Mouse (Mus musculus) hindbrain, embryonic 10.5 days (tissue): Measurements from ENCODE around the gene Inpp5k. TPM values are rescaled to one million over a fixed set of nuclear protein-coding genes. Genes with fewer than 3 reads are reported as not detected.
A peak's percentile ranks its signal among the peaks of the same experiment; 100 is the strongest.
"Not testable (repeated sequence)": the region's sequence is repeated elsewhere in the genome, so short reads cannot be mapped to it uniquely, and the experiment has no call there.

Experiments used
- DNase-seq: peaks from one replicate; pipeline ENCODE4 v3.0.0-alpha.2; 2017; ENCODE audit warnings: low spot score
- H3K27ac ChIP-seq: fragments of 300-500 bp; sonication (generic); 2 replicates; pipeline ENCODE4 v1.5.1; 2016; ENCODE audit warnings: mild to moderate bottlenecking, moderate library complexity
- H3K27me3 ChIP-seq: fragments of 300-500 bp; sonication (generic); 2 replicates; pipeline ENCODE4 v1.6.1; 2016; ENCODE audit warnings: mild to moderate bottlenecking; ENCODE audit not compliant: poor library complexity, insufficient read depth, severe bottlenecking
- H3K36me3 ChIP-seq: fragments of 300-500 bp; sonication (generic); 2 replicates; pipeline ENCODE4 v1.6.1; 2016; ENCODE audit warnings: mild to moderate bottlenecking, moderate library complexity
- H3K4me1 ChIP-seq: fragments of 300-500 bp; sonication (generic); replicated peaks from 2 replicates; pipeline ENCODE4 v1.6.1; 2016; ENCODE audit warnings: mild to moderate bottlenecking
- H3K4me3 ChIP-seq: fragments of 300-500 bp; sonication (generic); 2 replicates; pipeline ENCODE4 v1.5.1; 2016; ENCODE audit warnings: mild to moderate bottlenecking, moderate library complexity
- H3K9me3 ChIP-seq: fragments of 300-500 bp; sonication (generic); 2 replicates; pipeline ENCODE4 v1.6.1; 2016; ENCODE audit warnings: mild to moderate bottlenecking, moderate library complexity
- WGBS: fragments of 180-500 bp; shearing (Covaris S2); methylation state at CpG from one replicate; pipeline ENCODE4 v1.1.7; 2016; 5-methylcytosine and 5-hydroxymethylcytosine counted together
- polyA plus RNA-seq: library from polyadenylated mRNA; unstranded; fragments of >200 nt; fragmentation: Nextera tagmentation; extraction: Ambion mirVana; gene quantifications from 2 replicates; pipeline ENCODE4 v1.2.1, GENCODE M21; 2016

The Inpp5k gene
- polyA plus RNA-seq, 1 experiment from 2014 or later = 24.9 TPM

GRCm38 (mm10) chr11:75677881-75678746 lies 47.3 kb downstream of the Inpp5k start:
- Histone ChIP-seq H3K27me3 (no peaks in the 10 kb centered on the region), H3K27ac (peak overlapping the region; percentile 97), H3K4me1 (peaks cover 18% of the 10 kb centered on the region), H3K4me3 (peak overlapping the region; percentile 100), H3K36me3 (peaks cover 17% of the 10 kb centered on the region), H3K9me3 (no peaks in the 10 kb centered on the region)
- DNase-seq = no peak
- 92% methylated on average over 3 of the region's 3 CpGs for WGBS

- Histone ChIP-seq H3K27ac (peak within 1 kb of the TSS; percentile 97), H3K4me1 (peaks cover 18% of the 10 kb centered on the region), H3K36me3 (peaks cover 18% of the 10 kb centered on the region), H3K4me3 (peak within 1 kb of the TSS; percentile 100), H3K9me3 (no peaks in the 10 kb centered on the region), H3K27me3 (no peaks in the 10 kb centered on the region)
- WGBS = under 1% methylated on average over 55 of the region's 55 CpGs
- DNase-seq = peak; percentile 98
These were observed 48.1 kb downstream of the Inpp5k start, which contains the start of gene Crk for GRCm38 (mm10) chr11:75678747-75679438. Gene Crk, plus strand, starts transcription at chr11:75679259.

- Histone ChIP-seq H3K27ac (peak overlapping the region; percentile 97), H3K27me3 (no peaks in the 10 kb centered on the region), H3K4me3 (peak overlapping the region; percentile 100), H3K9me3 (no peaks in the 10 kb centered on the region), H3K4me1 (peaks cover 18% of the 10 kb centered on the region), H3K36me3 (peaks cover 25% of the 10 kb centered on the region)
- no peak for DNase-seq
- WGBS = under 1% methylated on average over 43 of the region's 43 CpGs
These were observed 48.8 kb downstream of the Inpp5k start for GRCm38 (mm10) chr11:75679439-75680171.

GRCm38 (mm10) chr11:75684462-75684861 lies 53.7 kb downstream of the Inpp5k start:
- no peaks in the 10 kb centered on the region for H3K9me3 ChIP-seq
- 95% methylated on average over 5 of the region's 5 CpGs for WGBS
- H3K36me3 ChIP-seq = peaks cover 50% of the 10 kb centered on the region
- no peak overlapping the region for H3K27ac ChIP-seq
- H3K4me1 ChIP-seq = peaks cover 13% of the 10 kb centered on the region
- H3K4me3 ChIP-seq = no peak overlapping the region
- no peak for DNase-seq
- no peaks in the 10 kb centered on the region for H3K27me3 ChIP-seq

DNA sequence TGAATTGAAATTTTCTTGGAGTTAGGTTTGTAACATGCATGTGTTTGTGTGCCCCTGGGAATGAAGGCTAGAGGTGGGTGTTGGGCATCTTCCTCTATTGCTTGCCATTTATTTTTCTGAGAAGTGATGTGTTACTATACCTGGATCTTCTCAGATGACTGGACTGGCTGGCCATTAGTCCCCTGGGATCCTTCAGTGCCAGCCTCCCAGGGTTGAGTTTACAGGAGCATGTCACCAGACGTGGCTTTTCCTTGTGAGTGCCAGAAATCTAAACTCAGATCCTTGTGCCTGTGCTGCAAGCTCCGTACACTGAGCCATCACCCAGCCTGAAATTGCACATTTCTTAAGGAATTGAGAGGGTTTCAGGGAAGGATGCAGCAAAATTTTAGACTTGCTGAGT lies 54.2 kb downstream of the Inpp5k start:
- Histone ChIP-seq H3K27ac (no peak overlapping the region), H3K27me3 (no peaks in the 10 kb centered on the region), H3K4me1 (peaks cover 13% of the 10 kb centered on the region), H3K9me3 (no peaks in the 10 kb centered on the region), H3K4me3 (no peak overlapping the region), H3K36me3 (peaks cover 55% of the 10 kb centered on the region)
- 88% methylated on average over 2 of the region's 2 CpGs for WGBS
- DNase-seq = no peak

GRCm38 (mm10) chr11:75687343-75687993 lies 56.7 kb downstream of the Inpp5k start:
- Histone ChIP-seq H3K36me3 (peaks cover 73% of the 10 kb centered on the region), H3K27ac (no peak overlapping the region)

GRCm38 (mm10) chr11:75688132-75688531 lies 57.3 kb downstream of the Inpp5k start:
- WGBS = 89% methylated on average over 2 of the region's 2 CpGs
- peaks cover 73% of the 10 kb centered on the region for H3K36me3 ChIP-seq
- no peak overlapping the region for H3K4me3 ChIP-seq
- DNase-seq = no peak
- no peak overlapping the region for H3K27ac ChIP-seq
- H3K9me3 ChIP-seq = no peaks in the 10 kb centered on the region
- H3K27me3 ChIP-seq = no peaks in the 10 kb centered on the region
- no peaks in the 10 kb centered on the region for H3K4me1 ChIP-seq

More at GRCm38 (mm10) chr11:75687343-75687993, 56.7 kb downstream of the Inpp5k start:
- Histone ChIP-seq H3K9me3 (no peaks in the 10 kb centered on the region), H3K27me3 (no peaks in the 10 kb centered on the region), H3K4me3 (no peak overlapping the region), H3K4me1 (no peaks in the 10 kb centered on the region)
- no peak for DNase-seq
- 91% methylated on average over 2 of the region's 2 CpGs for WGBS

DNA sequence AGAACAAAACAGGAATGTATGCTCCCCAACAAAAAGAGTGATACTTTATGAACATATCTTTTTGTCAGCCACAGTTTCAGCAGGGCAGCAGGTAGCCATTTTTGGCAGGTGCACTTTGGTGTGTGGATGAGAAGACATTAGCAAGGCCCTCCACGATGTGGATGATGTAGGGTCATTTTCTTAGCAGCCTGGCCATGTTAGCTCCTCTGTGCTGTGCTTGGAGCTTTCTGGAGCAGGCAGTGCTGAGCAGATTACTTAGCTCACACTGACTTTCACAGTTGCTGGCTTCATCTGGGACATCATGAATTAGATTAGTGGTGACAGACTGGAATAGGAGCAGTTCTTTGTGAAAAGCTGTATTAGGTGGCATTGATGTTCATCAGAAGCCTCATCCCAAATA lies 59.2 kb downstream of the Inpp5k start:
- Histone ChIP-seq H3K4me1 (no peaks in the 10 kb centered on the region), H3K27ac (no peak overlapping the region), H3K9me3 (no peaks in the 10 kb centered on the region), H3K4me3 (no peak overlapping the region), H3K36me3 (peaks cover 74% of the 10 kb centered on the region), H3K27me3 (no peaks in the 10 kb centered on the region)
- WGBS = 87% methylated on average over 1 of the region's 1 CpGs
- no peak for DNase-seq

GRCm38 (mm10) chr11:75691047-75691446 lies 60.3 kb downstream of the Inpp5k start:
- DNase-seq = no peak
- Histone ChIP-seq H3K27me3 (no peaks in the 10 kb centered on the region), H3K4me1 (no peaks in the 10 kb centered on the region), H3K9me3 (no peaks in the 10 kb centered on the region), H3K4me3 (no peak overlapping the region), H3K27ac (no peak overlapping the region), H3K36me3 (peaks cover 76% of the 10 kb centered on the region)

DNA sequence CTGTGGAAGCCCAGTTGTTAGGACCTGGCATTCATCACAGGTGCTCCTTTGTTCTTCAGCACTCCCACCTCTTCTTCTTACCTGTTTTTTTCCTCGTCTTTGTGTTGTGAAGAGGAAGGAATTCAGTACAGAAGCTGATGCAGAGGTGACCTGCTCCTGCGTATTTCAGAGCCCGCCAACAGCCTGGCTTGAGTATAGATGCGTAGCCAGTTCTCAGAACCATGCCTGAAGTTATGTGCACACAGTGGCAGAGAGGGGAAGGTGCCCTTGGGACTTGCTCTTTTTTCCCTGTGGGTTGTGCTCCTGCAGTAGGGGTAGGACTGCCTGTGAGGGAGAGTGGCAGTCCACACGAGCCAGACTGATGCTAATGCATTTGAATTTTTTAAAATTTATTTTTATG lies 62.8 kb downstream of the Inpp5k start:
- no peak for DNase-seq
- H3K4me1 ChIP-seq = no peaks in the 10 kb centered on the region
- H3K27ac ChIP-seq = no peak overlapping the region
- H3K36me3 ChIP-seq = peaks cover 96% of the 10 kb centered on the region
- no peak overlapping the region for H3K4me3 ChIP-seq
- H3K27me3 ChIP-seq = no peaks in the 10 kb centered on the region
- 95% methylated on average over 5 of the region's 5 CpGs for WGBS
- H3K9me3 ChIP-seq = no peaks in the 10 kb centered on the region

GRCm38 (mm10) chr11:75697464-75697863 lies 66.7 kb downstream of the Inpp5k start:
- not testable (repeated sequence) for H3K9me3 ChIP-seq, H3K4me3 ChIP-seq, H3K4me1 ChIP-seq, H3K27me3 ChIP-seq, DNase-seq, H3K27ac ChIP-seq
- peaks cover 98% of the 10 kb centered on the region for H3K36me3 ChIP-seq
- 95% methylated on average over 3 of the region's 3 CpGs for WGBS
